Comparison of ENCODE assay signal across 8 mouse cellular contexts in the genomic region with DNA sequence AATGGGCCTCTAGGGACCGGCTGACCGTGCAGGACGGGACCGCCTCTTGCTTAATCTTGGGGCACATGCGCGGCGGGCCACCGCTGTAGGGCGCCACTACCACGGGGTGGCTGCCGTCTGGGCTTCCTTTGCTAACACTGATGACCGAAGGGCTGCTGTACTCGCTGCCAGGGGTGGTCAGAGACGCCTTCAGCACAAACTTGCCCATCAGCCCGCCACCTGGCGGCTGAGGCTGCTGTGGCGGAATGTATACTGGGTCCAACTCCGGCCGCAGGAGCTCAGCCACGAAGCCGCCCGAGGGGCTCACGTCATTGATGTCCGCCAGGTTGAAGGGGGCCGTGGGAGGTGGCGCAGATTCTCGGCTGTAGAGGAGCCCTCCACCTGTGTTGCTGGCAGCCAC. TPM values are rescaled to one million over a fixed set of nuclear protein-coding genes. Genes with fewer than 3 reads are reported as not detected.
DNase-seq lines count a peak whose midpoint lies in the region; ATAC-seq lines count a peak whose summit lies in the region.

No protein-coding gene starts in this region.

- under 1% methylated on average over 26 of the region's 27 CpGs for WGBS in intestine, embryonic 14.5 days

- no peaks in the 10 kb centered on the region for H3K36me3 ChIP-seq in intestine, embryonic 14.5 days (ENCODE audit: control insufficient read depth, insufficient read depth, low read length)

- H3K4me2 ChIP-seq in intestine, embryonic 14.5 days (ENCODE audit: low read length) = peak overlapping the region; percentile 84

- no peaks in the 10 kb centered on the region for H3K9me3 ChIP-seq in intestine, embryonic 14.5 days (ENCODE audit: control insufficient read depth, low read length)

- H3K4me3 ChIP-seq in intestine, embryonic 14.5 days (ENCODE audit: low read depth, low read length) = peak overlapping the region; percentile 67

- H3K27me3 ChIP-seq in intestine, embryonic 14.5 days (replicated peaks; ENCODE audit: control insufficient read depth, insufficient read depth, low read length) = peaks cover 11% of the 10 kb centered on the region; the same call in 1 of the 2 replicates

- peaks cover 15% of the 10 kb centered on the region for H3K4me1 ChIP-seq in intestine, embryonic 14.5 days (replicated peaks; ENCODE audit: control insufficient read depth, insufficient read depth, low read length)

- peak; percentile 62 for DNase-seq in adipocyte (ENCODE audit: low spot score)
- DNase-seq in embryo, embryonic 10.5 days (ENCODE audit: low spot score) = peak; percentile 86
- peak; percentile 66 to 77 for DNase-seq in gastrocnemius, postnatal 36 days
- DNase-seq in intestine, embryonic 14.5 days (ENCODE audit: low spot score) = peak; percentile 86
- DNase-seq in left cerebral cortex, postnatal 25 days (ENCODE audit: low spot score in 2 of 2) = peak; percentile 60
- peak; percentile 64 for DNase-seq in right cerebral cortex, postnatal 14 days
- DNase-seq in urinary bladder, postnatal 4 days (ENCODE audit: low spot score in 2 of 2) = peak; percentile 78 to 80

- peak; percentile 21; the same call in 1 of the 2 replicates for ATAC-seq in intestine, embryonic 14.5 days (replicated peaks; ENCODE audit: low FRiP score, low TSS enrichment, low read depth)
- peak; percentile 39 for ATAC-seq in megakaryocyte-erythroid progenitor cell, adult 5-6 weeks (replicated peaks; ENCODE audit: low FRiP score, low TSS enrichment, poor library complexity, severe bottlenecking)

- no peak overlapping the region for H3K27ac ChIP-seq in intestine, embryonic 14.5 days (ENCODE audit: low read depth)

- intact Hi-C loops in gastrocnemius, postnatal 36 days (cut with DNase I) = loop anchor here (5.0 kb wide), 1 partner anchor 692 kb away; no protein-coding TSS in a partner anchor
- intact Hi-C loops in left cerebral cortex, postnatal 25 days (cut with DNase I) = loop anchor here (2.0 to 5.0 kb wide), 5 partner anchors 202 to 963 kb away; no protein-coding TSS in a partner anchor

- H3K9ac ChIP-seq in intestine, embryonic 14.5 days (ENCODE audit: low read length) = peak overlapping the region; percentile 66

RNA-seq across cellular contexts. Expression of a gene that starts 2.0 kb away (rescaled TPM):
- total RNA-seq in gastrocnemius, postnatal 36 days (2021) = 10 to 100 TPM; 12.8 to 13.5 TPM
- polyA plus RNA-seq in intestine, embryonic 14.5 days (2014; fragmentation: Nextera tagmentation; extraction: Ambion mirVana) = 5.9 and 7.9 TPM in 2 replicates
- 1 to 10 TPM; 6.0 to 7.4 TPM for total RNA-seq in left cerebral cortex, postnatal 25 days (2021)
- 0.26 TPM in 1 of 2 replicates, not detected in the other for total RNA-seq in megakaryocyte-erythroid progenitor cell, adult 5-6 weeks (2014; fragmentation: Nextera tagmentation)
- 1.4 and 4.5 TPM in 2 replicates for total RNA-seq in megakaryocyte-erythroid progenitor cell, adult 5-6 weeks (2017)
